Mouse (Mus musculus) small intestine, adult 2 months (tissue): ENCODE measurements around the gene Zbtb12.

ENCODE experiments used
- CTCF ChIP-seq: fragments of 200-500 bp; IDR thresholded peaks from 2 replicates; pipeline ENCODE4 v1.5.1; 2012; ENCODE audit warnings: low read depth, mild to moderate bottlenecking, control low read depth, inconsistent platforms, low read length, moderate library complexity, mixed read lengths; ENCODE audit not compliant: insufficient replicate concordance, insufficient read length; ENCODE audit errors: extremely low read depth
- POLR2A ChIP-seq: fragments of 200-500 bp; IDR thresholded peaks from 2 replicates; pipeline ENCODE4 v1.6.1; 2012; ENCODE audit warnings: low read depth, mild to moderate bottlenecking, control low read depth, inconsistent platforms, low read length, moderate library complexity

DNA sequence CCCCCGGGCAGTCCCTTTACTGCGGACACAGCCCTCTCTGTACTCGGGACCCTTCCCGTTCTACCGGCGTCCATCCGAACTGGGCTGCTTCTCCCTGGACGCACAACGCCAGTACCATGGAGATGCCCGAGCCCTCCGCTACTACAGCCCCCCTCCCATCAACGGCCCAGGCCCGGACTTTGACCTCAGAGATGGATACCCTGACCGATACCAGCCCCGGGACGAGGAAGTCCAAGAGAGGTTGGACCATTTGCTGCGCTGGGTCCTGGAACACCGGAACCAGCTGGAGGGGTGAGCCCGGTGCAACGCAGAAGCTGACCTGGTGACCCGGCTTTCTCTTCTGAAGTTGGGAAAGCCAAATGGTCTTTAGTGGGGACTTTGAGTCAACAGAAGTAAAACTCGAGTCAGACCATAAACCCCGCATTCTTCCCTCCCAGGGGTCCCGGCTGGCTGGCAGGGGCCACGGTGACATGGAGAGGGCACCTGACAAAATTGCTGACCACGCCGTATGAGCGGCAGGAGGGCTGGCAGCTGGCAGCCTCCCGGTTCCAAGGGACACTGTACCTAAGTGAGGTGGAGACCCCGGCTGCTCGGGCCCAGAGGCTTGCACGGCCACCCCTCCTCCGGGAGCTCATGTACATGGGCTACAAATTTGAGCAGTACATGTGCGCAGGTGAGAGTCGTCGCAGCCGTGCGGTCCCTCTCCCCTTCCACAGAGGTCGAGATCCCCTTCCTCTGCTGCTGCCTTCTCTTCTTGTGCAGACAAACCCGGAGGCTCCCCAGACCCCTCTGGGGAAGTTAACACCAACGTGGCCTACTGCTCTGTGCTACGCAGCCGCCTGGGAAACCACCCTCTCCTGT is 41.6 kb upstream of the Zbtb12 start:
- TF ChIP-seq CTCF (no peak), POLR2A (no peak)
